Mouse (Mus musculus) adrenal gland, postnatal 14 days (tissue): ENCODE measurements around the gene Dph6. TPM values are rescaled to one million over a fixed set of nuclear protein-coding genes. Genes with fewer than 3 reads are reported as not detected.
A peak's percentile ranks its signal among the peaks of the same experiment; 100 is the strongest.
"Not testable (repeated sequence)": the region's sequence is repeated elsewhere in the genome, so short reads cannot be mapped to it uniquely, and the experiment has no call there.

ENCODE experiments used
- DNase-seq: peaks from one replicate; pipeline ENCODE4 v3.0.0; 2021; ENCODE audit warnings: mixed read lengths
- long read RNA-seq, 2 experiments: library from polyadenylated mRNA; stranded (forward); transcript quantifications; one replicate each; pipeline ENCODE4 v2.0.0; 2021
- total RNA-seq: library from RNA; stranded (reverse); gene quantifications from 2 replicates; pipeline ENCODE4 v1.2.3, GENCODE M21; 2021

Gene Dph6
- 14.5 and 15.6 TPM in 2 replicates for total RNA-seq
- long read RNA-seq, experiment 1, transcript Dph6-203 (9 exons, 2,734 nt): major isoform, 10 of 21 reads
- long read RNA-seq, experiment 1, partial matches to known transcripts: 0 of 21 reads
- long read RNA-seq, experiment 1, other reads (novel, unspliced or antisense): 10 of 21 reads
- long read RNA-seq, experiment 2, transcript Dph6-203 (9 exons, 2,734 nt): major isoform, 9 of 14 reads
- long read RNA-seq, experiment 2, partial matches to known transcripts: 0 of 14 reads
- long read RNA-seq, experiment 2, other reads (novel, unspliced or antisense): 5 of 14 reads

- DNase-seq: peak; percentile 91
Observed at GRCm38 (mm10) chr2:114654365-114655239, at the start of gene Dph6. TSS of gene Dph6 (minus strand) at chr2:114654964.

DNA sequence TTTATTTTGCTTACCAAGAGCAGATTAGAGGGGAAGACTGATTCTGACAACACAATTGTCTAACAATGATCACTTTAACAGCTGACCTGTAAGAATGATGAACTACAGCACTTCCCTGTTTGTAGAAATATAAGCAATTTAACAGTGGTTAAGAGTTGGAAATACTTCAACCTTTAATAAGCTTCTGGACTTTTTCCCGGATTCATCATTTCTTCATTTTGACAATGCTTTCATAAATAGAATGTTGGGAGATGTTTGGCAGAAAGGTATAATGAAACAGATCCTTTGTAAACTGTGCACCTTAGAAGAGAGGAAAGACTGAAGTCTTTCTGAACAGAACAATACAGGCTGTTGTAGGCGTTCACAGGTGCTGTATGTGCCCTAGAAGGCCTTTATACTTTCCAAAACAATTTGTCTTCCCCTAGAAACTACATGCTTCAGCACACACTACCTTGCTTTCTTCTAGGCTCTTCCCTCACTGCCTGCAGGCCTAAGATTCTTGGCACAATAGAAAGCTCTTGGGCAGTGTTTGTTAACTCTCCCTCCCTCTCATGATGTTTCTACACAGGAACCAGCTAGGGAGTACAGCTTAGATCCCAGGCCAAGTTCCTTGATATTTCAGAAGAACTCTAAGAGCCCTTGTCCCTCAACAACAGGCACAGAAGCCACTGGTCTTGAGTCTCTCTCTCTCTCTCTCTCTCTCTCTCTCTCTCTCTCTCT lies 46.4 kb upstream of the Dph6 start:
- DNase-seq: peak; percentile 5

DNA sequence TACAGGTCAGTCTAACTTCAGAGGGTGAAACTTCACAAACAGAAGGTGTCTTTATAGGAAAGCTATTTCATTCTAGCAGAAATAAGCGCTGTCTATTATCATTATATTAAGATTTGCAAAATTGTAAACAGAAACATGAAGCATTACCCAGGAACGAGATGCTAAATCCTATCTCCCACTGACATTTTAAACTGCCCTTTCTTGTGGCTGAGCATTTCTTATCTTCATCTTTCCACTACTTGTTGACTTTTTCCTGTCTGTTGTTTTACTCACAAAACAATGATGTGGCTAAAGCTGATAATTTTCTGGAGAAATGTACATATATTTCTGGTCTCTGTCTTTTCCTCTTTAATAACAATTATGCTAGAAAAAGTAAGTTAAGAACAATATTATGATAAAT lies 36.8 kb upstream of the Dph6 start:
- DNase-seq: no peak

DNA sequence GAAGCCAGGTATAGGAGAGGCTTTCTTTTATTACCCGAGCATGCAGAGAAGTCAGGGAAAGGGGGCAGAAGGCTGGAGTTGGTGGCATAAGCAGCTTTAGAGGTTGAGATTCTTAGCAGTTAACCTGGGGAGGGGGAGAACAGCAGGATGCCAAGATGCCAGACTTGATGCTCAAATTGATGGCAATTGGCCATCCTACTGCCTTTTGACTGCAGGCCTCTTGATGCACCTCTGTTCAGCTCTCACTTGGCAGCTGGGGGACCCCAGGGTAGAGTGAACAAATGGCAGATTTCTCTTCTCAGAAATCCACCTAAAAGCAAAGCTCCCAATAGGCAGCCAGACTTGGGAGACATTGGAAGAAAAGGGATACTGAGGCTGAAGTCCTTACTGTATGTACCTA lies 32.7 kb upstream of the Dph6 start:
- no peak for DNase-seq

GRCm38 (mm10) chr2:114687081-114687480 lies 32.3 kb upstream of the Dph6 start:
- no peak for DNase-seq

GRCm38 (mm10) chr2:114673831-114674230 lies 19.1 kb upstream of the Dph6 start:
- no peak for DNase-seq

- DNase-seq: no peak
Observed at GRCm38 (mm10) chr2:114670983-114671382, 16.2 kb upstream of the Dph6 start.

GRCm38 (mm10) chr2:114658954-114659353 lies 4.2 kb upstream of the Dph6 start:
- no peak for DNase-seq

- no peak for DNase-seq
Observed at GRCm38 (mm10) chr2:114646240-114646639, 8.5 kb downstream of the Dph6 start.

DNA sequence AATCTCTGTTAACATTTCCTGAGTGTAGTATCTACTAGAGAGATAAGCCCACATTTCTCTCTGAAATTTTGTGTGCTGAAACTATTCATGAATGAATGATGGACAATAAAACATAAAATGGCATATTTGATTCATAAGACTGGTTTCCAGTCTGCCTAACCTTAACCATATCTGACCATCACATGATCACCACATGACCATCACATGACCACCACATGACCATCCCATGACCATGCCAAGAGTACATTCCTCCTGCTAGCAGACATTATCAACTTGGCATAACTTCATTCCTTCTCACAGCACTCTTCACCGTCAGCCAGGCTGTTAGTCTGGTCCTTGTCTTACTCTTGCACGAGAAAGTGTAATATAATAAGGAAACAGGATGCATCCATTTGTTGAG lies 10.9 kb downstream of the Dph6 start:
- no peak for DNase-seq

- DNase-seq: peak; percentile 4
Observed at GRCm38 (mm10) chr2:114624683-114625082, 30.1 kb downstream of the Dph6 start.

DNA sequence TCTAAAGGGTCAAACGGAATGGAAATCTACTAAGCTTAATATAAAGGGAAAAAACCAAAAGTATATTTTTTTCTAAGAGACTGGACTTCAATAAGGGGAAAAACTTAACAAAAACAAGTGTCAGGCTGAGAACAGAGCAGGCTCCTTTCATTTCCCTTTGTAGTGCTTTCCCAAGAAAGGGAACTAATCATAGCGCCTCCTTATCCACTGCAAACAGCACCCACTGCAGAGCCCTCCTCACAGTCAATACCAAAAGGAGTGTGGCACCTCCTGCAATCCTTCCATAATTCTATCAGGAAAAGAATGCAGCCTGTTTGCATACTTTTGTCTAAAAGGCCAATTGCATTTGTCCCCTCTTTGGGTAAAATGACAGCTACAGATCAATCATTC lies 32.2 kb downstream of the Dph6 start:
- no peak for DNase-seq

GRCm38 (mm10) chr2:114621781-114622549 lies 32.8 kb downstream of the Dph6 start:
- peak; percentile 16 for DNase-seq

DNA sequence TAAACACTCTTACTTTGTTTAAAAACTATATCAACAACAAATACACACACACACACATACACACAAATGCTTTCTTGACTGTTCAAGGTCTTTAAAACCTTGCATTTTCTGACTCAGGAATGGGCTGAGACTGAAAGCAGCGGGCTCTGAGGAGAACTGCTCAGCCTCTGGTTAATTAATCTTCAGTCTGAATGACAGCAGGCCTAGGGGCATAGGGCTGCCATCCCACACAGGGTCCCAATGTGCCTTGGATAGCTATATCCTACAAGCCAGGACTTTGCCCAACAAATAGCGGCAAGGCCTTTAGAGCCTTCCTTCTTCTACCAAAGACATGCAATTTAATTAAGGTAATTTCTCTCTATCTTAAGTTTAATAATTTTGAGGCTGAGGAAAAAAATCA lies 43.2 kb downstream of the Dph6 start:
- peak; percentile 7 for DNase-seq

GRCm38 (mm10) chr2:114610110-114610509 lies 44.7 kb downstream of the Dph6 start:
- DNase-seq: no peak

DNA sequence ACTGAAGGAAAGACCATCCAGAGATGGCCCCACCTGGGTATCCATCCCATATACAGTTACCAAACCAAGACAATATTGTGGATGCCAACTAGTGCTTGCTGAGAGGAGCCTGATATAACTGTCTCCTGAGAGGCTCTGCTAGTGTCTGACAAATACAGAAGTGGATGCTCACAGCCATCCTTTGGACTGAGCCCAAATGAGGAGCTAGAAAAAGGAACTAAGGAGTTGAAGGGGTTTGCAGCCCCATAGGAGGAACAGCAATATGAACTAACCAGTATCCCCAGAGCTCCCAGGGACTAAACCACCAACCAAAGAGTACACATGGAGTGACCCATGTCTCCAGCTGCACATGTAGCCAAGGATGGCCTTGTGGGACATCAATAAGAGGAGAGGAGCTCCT lies 49.6 kb downstream of the Dph6 start:
- DNase-seq: not testable (repeated sequence)

DNA sequence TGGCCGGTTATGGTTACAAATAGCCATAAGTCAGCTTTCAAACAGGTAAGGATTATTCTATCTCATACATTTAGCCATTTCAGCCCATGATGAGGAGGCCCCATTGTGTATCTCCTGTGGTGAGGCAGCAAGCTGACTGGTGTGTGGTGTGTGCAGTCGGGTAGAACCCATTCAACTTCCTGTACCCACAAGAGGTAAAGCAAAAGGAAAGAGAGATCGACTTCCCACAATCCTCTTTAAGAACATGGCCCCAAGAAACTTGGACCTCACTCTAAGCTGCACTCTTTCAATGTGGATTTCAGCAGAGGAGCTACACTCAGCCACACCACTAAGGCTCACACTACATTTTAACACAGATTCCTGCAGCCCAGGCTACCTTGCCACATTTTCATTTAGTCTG lies 53.6 kb downstream of the Dph6 start:
- no peak for DNase-seq

DNA sequence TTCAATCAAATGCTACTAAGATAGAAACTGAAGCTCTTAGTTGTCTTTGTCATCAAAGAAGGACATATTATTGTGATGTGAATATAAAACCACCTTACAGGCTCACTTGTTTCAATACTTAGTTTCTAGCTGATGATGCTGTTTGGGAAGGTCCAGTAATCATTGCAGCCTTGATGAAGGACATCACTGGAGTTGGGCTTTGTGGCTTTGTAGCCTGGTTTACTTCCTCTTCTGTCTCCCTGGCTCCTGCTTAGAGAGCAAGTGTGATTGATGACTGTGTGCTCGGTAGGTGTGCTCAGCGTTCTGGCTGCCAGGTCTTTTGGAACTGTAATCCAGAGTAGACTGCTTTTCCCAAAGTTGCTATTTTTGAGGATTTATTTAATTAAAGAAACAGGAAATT lies 55.0 kb downstream of the Dph6 start:
- DNase-seq: no peak

DNA sequence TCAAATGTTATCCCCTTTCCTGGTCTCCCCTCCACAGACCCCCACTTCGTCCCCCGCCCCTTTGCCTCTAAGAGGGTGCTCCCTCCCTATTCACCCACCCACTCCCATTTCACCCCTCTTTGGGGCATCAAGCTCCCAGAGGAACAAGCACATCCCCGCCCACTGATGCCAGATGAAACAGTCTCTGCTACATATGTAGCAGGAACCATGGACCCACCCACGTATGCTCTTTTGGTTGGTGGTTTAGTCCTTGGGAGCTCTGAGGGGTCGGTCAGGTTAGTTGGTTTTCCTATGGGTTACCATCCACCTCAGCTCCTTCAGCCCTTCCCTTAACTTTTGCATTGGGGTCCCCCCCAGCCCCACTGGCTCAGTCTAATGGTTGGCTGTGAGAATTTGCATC lies 61.4 kb downstream of the Dph6 start:
- DNase-seq: no peak

DNA sequence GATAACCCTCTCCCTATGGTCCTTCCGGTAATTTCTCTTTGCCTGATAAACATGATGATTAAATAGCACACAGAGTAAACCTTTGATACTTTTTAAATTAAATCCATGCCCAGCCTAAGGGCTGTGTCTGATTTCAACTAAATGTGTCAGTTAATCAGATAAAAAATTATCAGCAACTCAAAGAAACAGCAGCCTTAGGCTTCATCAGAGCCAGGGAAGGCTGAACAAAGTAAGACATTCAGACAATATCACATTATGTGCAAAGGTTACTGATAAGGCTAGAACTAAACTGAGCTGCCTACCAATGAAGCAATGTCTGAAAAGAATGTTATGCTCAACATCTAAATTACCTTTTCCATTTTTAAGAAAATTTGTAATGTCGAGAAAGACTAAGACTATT lies 74.0 kb downstream of the Dph6 start:
- no peak for DNase-seq

- DNase-seq: no peak
Observed at GRCm38 (mm10) chr2:114543000-114543622, 111.7 kb downstream of the Dph6 start.

DNA sequence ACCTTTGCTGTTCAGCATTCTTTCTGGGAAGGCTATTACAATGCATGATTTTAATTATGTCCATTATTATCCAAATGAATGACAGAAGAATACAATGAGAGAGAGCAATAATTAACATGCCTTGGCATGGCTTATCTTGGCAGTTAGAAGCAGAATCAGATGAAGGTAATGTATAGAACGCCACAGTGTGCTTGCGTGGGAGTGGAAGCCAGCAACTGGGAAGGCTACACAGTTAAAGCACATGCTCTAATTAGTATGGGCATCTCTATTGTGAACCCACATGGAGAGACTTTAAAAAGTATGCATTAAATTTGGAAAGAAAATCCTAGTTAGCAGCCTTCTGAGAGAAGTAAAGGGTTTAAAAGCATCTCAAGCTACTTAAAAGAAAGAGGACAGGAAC lies 112.4 kb downstream of the Dph6 start:
- no peak for DNase-seq
